Mouse (Mus musculus): ENCODE measurements around the gene Pou2f1.

Pou2f1 gene

DNA sequence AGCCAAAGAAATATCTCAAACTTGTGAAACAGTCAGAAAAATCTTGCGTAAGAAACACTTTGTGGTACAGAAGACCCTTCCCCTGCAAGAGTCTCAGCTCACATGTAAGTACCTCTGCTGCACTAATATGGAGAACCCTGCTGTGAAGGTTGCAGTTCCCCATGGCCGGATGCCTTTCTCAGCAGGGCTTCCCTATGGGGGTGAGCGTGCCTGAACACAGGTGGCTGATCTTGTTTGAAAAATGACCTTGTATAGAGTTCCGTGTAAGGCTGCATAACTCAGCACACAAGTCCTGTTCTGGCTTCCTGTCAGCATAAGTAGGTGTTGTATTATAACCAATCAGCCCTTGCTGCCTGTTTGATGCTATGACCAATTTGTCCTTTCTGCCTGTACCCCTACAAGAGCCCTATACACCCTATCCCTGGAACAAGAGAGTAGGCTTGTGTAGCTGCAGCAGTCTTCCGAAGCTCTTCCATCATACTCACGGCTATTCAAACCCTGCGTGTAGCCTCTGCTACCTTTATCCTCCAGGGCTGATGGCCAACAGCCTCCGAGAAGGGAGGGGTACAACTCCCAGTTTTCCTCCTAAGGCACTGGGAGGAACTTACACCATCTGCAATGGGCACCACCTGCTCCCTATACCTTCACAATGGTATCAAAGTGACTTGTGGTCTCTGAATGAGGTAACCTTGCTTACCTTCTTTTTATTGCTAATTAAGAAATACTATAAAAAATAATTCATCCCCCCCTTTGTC is 120.2 kb downstream of the Pou2f1 start:
- DNase-seq (ENCODE audit: low read depth, low spot score) = no peak

DNA sequence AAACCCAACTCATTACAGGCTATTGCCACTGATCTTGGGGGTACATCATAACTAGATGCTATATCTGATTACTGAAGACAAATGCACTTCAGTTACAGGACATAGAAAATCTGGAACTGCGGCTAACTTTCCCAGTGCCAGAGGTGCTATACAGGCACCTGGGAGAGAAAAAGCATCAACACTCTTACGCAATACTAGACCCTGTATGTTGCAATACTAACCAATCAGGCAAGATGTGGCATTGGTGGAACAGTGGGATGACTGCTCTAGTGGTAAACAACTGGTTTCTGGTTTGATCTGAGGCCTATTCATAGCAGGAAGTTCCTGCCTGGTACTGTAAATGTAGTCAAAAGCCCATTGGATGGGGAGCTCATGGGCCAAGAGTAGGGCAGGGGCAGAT is 123.7 kb downstream of the Pou2f1 start:
- DNase-seq (ENCODE audit: low read depth, low spot score) = no peak

DNA sequence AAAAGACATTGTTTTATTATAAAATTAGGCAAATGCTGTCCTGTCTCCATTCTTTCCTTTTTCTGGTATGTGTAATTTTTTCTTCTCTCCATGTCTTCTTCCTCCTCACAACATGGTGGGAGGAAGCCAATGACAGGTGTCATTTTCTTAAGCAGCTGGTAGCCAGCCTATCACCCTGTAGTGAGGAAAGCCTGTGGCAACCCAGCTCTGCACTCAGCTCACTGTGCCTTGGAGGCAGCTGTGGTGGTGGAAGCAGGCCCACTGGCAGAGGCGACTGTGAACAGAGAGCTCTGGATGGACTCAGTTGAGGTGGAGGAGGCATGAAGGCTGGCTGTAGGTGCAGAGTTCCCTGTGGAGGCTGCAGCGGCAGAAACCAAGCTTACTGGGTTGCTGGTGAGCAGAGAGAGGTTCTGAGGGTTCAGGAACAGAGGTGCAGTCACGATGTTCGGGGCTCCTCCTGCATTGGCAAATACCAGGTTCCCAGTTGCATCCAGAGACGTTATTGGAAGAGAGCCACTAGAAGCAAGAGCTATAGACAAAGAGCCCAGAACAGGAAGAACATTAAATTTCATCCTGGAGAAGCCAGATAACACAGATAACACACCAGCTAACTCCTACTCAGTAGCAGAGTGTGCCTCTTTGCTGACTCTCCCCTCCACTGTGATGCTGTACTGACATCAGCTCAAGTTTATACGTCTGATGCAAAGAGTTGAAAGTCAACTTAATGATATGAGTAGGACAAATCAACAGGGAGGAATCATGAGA is 126.8 kb downstream of the Pou2f1 start:
- no peak for DNase-seq (ENCODE audit: low read depth, low spot score)

DNA sequence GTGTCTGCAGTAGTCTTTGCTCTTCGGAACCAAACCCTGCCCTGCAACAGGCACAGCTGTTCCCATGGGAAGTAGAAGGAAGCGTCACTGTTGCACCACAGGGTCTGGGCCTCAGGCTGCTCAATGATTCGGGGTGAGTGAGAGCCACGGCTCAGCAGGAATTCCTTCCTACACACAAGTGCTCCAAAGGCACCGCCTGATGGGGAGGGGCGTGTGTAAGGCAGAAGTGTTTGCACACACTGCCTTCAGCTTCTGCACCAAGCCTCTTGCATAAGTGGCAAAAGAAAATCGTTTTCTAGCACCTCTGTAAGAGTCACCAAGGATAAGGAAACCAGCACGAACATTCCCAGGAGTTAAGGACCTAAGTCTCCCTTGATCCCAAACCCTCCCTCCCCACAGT is 127.8 kb downstream of the Pou2f1 start:
- DNase-seq (ENCODE audit: low read depth, low spot score) = no peak

DNA sequence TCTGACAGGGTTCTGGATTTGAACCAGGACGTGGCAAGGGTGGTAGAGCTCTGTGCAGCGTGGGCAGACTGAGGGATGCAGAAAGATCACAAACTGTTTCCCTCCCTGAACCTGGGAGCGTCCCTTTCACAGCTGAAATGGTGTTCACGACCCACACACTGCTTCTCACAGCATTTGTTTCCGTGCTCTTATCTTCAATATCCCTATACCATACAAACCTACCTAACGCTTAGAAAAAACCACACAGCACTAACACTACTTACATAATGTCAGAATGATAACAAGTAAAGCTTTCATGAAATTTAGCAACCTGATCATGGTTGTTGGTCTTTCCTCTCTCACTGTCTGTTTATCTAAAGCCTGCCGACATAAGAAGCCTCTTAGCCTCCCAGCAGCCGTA is 133.8 kb downstream of the Pou2f1 start:
- no peak for DNase-seq (ENCODE audit: low read depth, low spot score)

DNA sequence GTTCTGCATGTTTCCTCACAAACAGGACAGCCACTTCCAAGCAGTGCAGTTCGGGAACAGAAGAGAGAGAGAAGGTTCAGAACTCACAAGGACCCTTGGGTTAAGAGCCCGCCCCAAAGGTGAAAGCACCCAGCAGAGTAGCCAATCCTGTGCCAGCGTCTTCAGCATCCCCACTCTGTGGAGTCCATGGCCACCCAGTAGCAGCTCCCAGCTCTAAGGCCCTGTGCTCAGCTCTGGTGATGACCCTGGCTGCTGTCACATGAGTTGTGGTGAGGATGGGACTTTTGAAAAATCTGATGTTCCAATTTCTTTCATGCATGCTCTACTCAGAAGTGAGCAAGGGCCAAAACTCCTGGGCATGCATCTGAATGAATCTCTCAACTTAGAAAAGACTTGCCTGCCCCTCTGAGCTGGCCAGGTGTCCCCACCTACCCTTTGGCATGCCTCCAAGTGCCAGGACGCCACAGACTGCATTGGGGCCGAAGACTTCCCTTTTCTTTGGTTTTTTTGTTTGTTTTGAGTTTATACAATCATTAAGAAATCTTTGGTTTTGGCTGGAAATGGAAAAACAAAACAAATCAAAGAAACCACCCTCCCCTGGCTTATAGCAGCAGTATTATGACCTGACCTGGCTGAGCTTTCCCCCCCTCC is 135.7 kb downstream of the Pou2f1 start:
- DNase-seq (ENCODE audit: low read depth, low spot score) = no peak

DNA sequence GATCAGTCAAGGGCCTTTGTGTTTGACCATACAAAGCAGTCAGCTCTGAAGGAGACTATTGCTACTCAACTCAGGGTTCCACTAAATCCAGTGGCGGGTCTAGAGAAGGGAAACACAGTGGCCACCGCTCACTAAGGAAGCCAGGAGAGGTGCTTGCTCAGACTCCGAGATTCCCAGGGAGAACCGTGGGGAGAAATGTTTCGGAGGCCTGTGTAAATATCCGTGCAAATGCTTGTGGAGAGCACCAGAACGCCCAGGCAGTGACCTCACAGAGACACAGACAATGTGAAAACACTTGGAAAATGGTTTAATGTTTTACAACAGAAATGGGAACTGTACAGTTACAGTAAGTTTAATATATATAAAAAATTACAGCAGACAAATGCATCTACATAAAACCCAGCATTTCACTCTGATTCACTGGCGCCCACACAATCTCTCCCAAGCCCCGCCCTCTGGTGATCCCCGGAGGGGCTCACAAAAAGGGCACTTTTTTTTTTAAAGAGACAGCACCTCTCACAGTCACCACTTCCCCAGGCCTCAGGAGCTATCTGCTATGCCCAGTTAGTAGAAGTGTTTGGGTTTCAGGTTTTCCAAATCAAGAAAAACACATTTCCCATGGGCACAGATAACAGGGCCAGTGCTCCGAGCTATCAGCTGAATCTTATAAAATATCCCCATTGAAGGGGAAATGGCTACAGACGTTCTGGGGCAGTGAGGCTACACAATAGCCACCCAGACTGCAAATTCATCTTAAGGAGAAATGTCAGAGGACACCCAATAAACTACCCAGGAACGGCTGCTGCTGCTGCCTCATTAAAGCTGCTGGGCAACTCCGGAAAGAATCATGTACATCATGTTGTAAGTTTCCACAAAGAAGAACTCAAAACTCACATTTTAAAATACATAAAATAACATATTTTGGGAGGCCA is 137.3 kb downstream of the Pou2f1 start:
- no peak for DNase-seq (ENCODE audit: low read depth, low spot score)

DNA sequence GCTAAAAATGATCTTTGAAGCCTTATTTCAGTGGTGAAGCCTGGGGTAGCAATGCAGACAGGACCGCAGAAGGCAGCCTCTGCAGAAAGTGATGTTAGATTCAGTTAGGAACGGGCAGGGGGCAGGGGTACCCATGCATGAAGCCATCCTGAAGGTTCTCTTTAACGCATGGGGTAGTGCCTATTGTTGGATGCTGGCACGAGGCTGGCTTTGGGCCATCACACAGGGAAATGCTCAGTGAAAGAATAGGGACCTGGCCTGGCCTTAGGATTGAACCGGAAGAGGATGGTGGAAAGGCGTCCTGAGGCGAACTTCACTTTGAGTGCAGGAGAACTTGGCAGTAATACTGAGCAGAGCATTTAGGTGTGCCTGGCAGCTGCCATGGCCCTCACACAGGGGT is 140.4 kb downstream of the Pou2f1 start:
- no peak for DNase-seq (ENCODE audit: low read depth, low spot score)

DNA sequence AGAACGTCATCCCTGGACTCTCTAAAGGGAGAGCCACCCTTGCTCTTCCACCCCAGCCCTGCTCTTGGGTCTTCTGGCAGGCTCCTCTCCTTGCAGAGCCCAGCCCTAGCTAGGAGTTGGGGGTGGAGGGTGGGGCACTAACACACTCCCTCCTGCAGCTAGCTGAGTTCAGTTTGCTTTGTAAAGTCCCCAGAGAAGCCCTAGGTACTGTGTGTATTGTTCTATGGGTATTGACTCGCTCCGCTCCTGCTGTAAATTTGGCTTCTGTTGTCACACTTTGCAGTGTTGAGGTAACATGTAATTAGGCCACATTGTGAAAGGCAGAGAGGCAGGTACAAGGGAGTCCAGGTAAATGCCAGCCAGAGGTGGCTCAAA is 141.3 kb downstream of the Pou2f1 start:
- DNase-seq (ENCODE audit: low read depth, low spot score) = no peak

DNA sequence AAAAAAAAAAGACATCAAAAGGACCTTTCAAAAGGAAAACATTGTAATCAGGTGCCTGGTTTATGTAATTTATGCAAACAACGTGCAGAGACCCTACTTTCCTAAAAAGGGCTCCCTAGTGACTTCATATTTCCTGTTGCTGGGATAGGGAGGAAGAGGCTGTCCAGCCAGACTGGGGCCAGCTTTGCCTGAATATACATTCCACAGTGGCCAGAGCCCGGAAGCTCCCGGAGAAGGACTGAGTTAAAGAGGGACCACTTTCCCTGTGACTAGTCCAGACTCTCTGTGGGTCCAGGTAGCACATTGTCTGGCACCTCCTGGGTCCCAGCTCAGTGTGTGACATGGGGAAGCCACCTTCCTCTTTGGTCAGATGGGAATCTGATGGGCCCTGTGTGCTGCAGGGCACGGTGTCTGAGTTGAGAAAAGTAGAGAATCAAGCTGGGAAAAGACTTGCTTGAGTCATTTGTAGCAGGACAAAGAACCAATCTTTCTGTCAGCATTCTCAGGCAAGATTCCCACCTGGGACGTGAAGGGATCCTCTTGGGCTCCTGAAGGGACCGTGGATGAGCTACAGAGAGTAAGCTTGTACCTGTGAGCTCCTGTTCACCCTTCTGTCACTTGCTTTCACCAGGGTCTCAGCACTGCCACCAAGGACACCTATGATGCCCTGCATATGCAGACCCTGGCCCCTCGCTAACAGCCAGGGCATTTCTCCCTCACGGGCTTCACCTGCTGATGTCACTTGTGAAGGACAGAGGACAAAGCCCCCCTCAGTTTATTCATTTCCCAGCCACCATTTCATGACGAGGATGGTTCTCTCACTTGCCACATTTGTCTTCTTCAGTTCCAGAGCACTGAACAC is 141.9 kb downstream of the Pou2f1 start:
- DNase-seq (ENCODE audit: low read depth, low spot score) = no peak

DNA sequence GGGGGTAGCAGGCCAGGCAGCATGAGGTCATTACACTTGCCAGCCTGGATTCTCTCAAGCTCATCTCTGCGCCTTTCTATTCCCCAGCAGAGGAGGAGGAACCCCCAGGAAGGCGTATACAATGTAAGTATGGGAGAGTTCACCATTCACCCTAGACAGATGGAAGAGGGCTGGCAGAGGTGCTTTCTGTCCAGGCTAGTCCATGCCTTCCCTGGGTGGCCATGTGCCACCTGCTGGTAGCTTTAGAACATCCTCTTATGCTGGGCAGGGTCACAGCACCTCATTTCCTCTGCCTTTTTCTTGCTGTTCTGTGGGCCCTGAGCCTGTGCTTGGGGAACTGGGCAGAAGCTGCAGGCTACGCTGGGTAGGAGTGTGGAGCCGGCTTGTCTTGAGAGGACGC is 144.1 kb downstream of the Pou2f1 start:
- DNase-seq (ENCODE audit: low read depth, low spot score) = no peak

DNA sequence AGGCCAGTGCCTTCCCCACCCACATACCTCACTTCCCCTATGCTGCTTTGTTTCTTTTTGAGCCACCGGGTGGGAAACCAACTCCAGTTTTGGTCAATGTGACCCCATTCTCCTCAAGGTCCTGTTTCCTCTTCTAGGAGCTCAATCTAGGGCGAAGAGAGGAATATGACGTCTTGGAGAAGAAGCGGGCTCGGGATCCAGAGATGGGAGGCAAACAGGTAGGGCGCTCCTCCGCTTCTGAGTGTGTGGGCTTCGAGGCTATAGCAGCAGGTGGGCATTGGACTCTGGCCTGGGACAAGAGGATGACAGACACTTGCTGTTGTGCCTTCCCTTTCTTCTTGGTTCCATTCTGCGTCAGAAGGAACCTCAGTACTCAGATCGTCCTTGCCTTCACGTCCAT is 145.2 kb downstream of the Pou2f1 start:
- DNase-seq (ENCODE audit: low read depth, low spot score) = no peak

DNA sequence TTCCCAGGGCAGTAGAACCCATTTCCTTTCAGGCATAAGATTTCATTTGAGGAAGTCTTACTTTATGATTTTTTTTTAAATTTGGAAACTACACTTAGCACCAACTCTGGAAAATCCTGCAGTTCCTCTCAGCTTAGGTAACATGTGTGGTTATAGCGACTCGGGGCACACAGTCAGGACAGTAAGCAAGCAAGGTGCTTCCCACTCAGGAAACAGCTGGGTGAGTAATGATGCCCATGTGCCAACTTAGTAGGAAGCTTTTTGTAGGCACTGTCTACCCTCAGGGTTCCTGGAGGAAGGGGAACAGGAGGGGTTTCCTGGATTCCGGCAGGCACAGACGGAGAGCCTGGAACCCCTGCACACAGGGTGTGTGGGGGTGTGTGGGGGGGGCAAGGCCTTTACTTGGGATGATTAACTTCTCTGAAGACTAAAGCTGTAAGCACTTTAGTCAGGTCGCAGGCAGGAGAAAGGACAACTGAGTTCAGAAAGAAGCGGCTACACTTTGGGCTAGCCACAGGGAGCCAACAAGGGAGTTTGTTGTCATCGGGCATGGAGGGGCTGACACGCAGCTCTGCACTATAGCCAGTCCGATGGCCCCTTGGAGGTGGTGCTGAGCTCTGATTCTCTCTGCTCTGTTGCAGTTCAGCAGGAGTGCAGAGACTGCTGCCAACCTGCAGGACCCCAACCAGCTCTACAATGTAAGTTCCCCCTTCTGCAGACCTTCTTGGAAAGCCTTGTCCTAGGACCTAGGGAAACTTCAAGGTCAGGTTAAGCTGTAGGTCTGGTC is 146.5 kb downstream of the Pou2f1 start:
- no peak for DNase-seq (ENCODE audit: low read depth, low spot score)

DNA sequence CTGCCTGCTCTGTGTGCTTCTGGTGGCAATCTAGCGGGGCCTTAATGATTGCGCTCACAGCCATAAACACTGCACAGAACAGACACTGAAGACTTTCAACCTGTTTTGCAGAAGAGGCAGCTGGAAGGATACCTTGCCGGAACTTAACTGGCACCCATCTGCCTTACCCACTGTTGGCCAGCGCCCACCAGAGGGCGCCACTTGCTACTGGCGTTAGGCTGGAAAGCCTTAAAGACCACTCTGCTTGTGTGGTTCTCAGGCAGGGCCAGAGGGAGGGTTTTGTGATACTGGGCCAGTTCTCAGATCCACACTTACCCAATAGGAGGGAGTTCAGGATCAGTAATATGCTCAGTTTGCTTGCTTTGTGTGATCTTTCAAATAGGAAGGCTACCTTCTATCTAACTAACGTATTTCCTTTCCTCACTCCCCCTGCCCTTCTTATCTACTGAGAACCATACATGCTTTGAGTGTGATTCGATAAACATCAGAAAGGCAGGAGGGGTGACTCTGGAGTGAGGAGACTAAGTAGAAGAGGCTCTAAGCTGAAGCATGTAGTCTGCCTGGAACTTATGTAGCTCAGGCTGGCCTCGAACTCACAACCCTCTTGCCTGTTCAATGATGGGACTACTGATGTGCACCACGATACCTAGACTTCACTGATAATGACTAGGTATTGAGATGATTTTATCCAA is 148.6 kb downstream of the Pou2f1 start:
- peak; percentile 13 for DNase-seq (ENCODE audit: low read depth, low spot score)

DNA sequence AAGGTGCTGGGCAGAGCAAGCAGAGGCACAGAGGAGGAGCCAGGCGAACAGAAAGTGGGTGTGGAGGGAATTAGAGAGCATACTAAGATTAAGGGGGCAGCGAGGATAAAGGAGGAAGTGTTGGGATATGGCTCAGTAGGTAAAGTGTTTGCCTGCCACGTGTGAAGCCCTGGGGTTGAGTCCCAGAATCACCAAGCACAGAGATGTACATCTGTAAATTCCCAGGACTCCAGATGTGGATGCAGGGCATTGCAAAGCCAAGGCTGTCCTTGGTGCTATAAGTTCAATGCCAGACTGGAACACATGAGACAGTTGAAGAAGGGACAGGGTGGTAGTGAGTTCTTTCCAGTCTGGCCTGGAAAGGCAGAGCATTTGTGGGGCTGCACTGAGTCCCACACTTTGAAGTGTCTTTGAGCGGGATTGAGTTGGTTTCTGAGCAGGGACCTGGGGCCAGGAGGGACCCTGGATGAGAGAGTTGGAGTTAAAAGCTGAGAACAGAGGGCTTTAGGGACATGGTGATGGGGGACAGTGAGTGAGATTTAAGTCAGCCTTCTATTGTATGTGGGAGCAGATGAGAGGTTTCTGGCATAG is 149.3 kb downstream of the Pou2f1 start:
- no peak for DNase-seq (ENCODE audit: low read depth, low spot score)

DNA sequence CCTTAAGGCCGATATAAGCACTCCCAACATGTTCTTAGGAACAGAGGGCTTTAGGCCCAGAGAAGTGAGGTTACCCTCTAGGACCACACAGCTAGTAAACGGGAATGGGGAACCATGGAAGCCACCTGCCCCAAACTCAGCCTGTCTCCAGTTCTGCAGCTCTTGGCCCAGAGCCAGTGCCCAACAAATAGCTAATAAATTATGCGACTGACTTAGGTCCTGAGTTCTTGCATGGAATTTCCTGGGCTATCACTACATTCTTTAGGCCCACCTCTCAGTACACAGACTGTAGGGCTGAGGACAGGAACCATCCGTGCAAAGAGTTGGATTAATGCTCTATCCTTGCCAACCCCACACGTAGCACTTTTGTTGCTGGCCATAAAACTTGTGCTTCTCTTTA is 150.3 kb downstream of the Pou2f1 start:
- no peak for DNase-seq (ENCODE audit: low read depth, low spot score)

DNA sequence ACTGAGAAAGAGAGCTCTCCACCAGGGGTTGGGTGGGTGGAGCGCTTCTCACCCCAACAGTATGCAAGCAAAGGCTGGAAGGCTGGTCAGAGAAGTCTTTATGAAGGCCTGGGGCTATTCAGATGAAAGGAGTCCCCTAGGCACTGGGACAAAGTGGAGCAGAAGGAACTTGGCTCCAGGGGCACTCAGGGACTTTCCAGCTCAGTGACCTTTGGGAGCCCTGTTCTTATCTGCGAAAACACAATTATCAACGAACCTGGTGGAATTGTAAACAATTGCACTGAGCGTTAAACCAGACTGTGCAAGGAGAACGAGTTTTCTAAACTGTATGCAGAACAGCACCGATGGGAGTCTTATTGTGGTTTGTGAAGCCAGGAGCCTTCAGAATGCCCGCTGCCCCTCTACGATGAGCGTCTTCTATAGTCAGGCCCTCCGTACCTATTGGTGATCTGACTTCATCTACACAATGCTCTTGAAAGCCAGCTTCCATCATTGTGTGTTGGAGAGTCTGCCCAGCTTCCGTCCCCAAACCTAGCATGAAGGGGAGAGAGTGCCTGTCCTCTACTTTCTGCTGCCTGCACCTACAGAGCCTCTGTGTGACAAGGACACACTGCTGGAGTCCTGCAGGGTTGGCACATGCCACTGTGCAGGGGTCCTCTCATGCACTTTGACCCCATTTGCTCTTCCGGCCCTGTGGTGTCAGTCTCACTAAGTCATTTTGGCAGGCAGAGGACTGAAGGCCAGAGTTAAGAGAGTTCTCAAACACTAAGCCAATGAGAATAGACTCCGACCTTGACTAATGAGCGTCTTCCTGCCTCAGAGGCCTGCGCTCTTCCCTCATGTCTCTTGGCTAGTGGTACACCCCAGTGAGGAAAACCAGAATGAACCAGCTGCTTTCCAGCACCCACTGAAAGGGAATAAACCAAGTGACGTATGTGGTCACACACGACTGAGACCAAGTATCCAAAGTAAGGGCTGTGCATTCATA is 152.7 kb downstream of the Pou2f1 start:
- DNase-seq (ENCODE audit: low read depth, low spot score) = no peak

DNA sequence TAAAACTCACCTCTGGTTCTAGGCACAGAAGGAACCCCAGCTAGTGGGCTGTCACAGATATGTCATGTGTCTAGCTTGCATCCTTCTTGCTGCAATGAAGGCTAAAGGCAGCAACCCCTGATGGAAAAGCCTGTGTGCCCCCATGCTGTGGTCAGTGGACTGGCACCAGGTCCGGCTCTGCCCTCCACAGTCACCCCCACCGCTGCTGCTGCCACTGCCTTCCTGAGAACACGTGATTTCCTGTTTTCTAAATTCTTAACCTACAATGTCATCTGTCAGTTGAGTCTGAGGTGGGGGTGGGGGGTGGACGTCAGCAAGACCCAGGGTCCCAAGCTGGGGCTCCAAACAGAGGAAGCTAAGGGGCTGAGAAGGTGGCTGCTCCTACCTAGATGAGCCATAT is 153.6 kb downstream of the Pou2f1 start:
- DNase-seq (ENCODE audit: low read depth, low spot score) = no peak
